Mouse (Mus musculus) CH12.LX (cell line): ENCODE measurements around the gene Col23a1. TPM values are rescaled to one million over a fixed set of nuclear protein-coding genes. Genes with fewer than 3 reads are reported as not detected.

Experiments used
- DNase-seq: peaks from one replicate; pipeline ENCODE4 v3.0.0-alpha.2; 2013; ENCODE audit errors: extremely low read depth
- H3K27ac ChIP-seq: 2 replicates; pipeline ENCODE4 v1.5.1; 2012; ENCODE audit warnings: low read depth, mild to moderate bottlenecking, control low read depth, moderate library complexity; ENCODE audit not compliant: insufficient read depth
- H3K27me3 ChIP-seq: replicated peaks from 2 replicates; pipeline ENCODE3; 2012; ENCODE audit warnings: inconsistent platforms
- H3K36me3 ChIP-seq, 2 experiments: replicated peaks in 1 of 2; 2 replicates each; pipeline versions ENCODE3 to v1.6.1; 2012; ENCODE audit warnings: inconsistent platforms in 1 of 2, low read length in 1 of 2, mild to moderate bottlenecking in 1 of 2, mixed read lengths in 1 of 2, moderate library complexity in 1 of 2; ENCODE audit not compliant: control insufficient read depth in 1 of 2, insufficient read depth in 1 of 2
- H3K4me1 ChIP-seq, 2 experiments: 2 replicates each; pipeline ENCODE4 v1.6.1; 2012; ENCODE audit warnings: inconsistent platforms in 1 of 2, moderate library complexity in 1 of 2; ENCODE audit not compliant: insufficient read depth in 2 of 2, control insufficient read depth in 1 of 2
- H3K4me2 ChIP-seq: 2 replicates; pipeline ENCODE4 v1.6.1; 2012; ENCODE audit warnings: low read depth, mild to moderate bottlenecking, control low read depth; ENCODE audit not compliant: poor library complexity, insufficient read depth, severe bottlenecking
- H3K4me3 ChIP-seq, 3 experiments: fragments of 150-350 bp in 1 of 3; sonication (generic) in 1 of 3; replicated peaks in 1 of 3; 2 replicates each; pipeline versions ENCODE3 to v1.5.1; 2011 to 2012; ENCODE audit warnings: low read depth in 2 of 3, low read length in 2 of 3, mild to moderate bottlenecking in 2 of 3, moderate library complexity in 2 of 3, control low read depth in 1 of 3, improper control_type of control experiment in 1 of 3, inconsistent platforms in 1 of 3, mixed read lengths in 1 of 3; ENCODE audit not compliant: poor library complexity in 1 of 3
- H3K79me2 ChIP-seq: replicated peaks from 2 replicates; pipeline ENCODE4 v1.6.1; 2012; ENCODE audit warnings: mild to moderate bottlenecking, moderate library complexity; ENCODE audit not compliant: control insufficient read depth, poor library complexity, insufficient read depth, severe bottlenecking; ENCODE audit errors: extremely low read depth
- H3K9ac ChIP-seq: 2 replicates; pipeline ENCODE4 v1.6.1; 2012; ENCODE audit warnings: low read depth, mild to moderate bottlenecking, control low read depth, moderate library complexity; ENCODE audit not compliant: insufficient read depth
- H3K9me3 ChIP-seq: replicated peaks from 2 replicates; pipeline ENCODE3; 2012; ENCODE audit warnings: low read length, inconsistent platforms, mixed read lengths
- BHLHE40 ChIP-seq: IDR thresholded peaks from 2 replicates; pipeline ENCODE4 v1.6.1; 2011; ENCODE audit warnings: mild to moderate bottlenecking, low read depth, low read length, improper control_type of control experiment
- JUND ChIP-seq: conservative IDR thresholded peaks from 2 replicates; pipeline ENCODE4 v1.6.1; 2011; ENCODE audit warnings: low read depth, low read length, improper control_type of control experiment
- MAFK ChIP-seq: IDR thresholded peaks from 2 replicates; pipeline ENCODE4 v1.6.1; 2011; ENCODE audit warnings: low read length, improper control_type of control experiment; ENCODE audit not compliant: insufficient replicate concordance
- MXI1 ChIP-seq: IDR thresholded peaks from 2 replicates; pipeline ENCODE4 v1.6.1; 2011; ENCODE audit warnings: mild to moderate bottlenecking, low read depth, low read length, improper control_type of control experiment
- MYC ChIP-seq: IDR thresholded peaks from 2 replicates; pipeline ENCODE4 v1.6.1; 2011; ENCODE audit warnings: low read depth, mild to moderate bottlenecking, improper control_type of control experiment, low read length
- NRF1 ChIP-seq: IDR thresholded peaks from 2 replicates; pipeline ENCODE4 v1.6.1; 2014; ENCODE audit warnings: low read depth, mild to moderate bottlenecking, inconsistent platforms, low read length, improper control_type of control experiment, moderate library complexity
- POLR2AphosphoS2 ChIP-seq: IDR thresholded peaks from 2 replicates; pipeline ENCODE4 v1.6.1; 2011; ENCODE audit warnings: low read depth, low read length, improper control_type of control experiment
- RAD21 ChIP-seq: IDR thresholded peaks from 2 replicates; pipeline ENCODE4 v1.6.1; 2011; ENCODE audit warnings: low read depth, mild to moderate bottlenecking, low read length, improper control_type of control experiment, moderate library complexity
- RCOR1 ChIP-seq: conservative IDR thresholded peaks from 2 replicates; pipeline ENCODE4 v1.6.1; 2012; ENCODE audit warnings: low read depth, mild to moderate bottlenecking, inconsistent platforms, low read length, improper control_type of control experiment
- SMC3 ChIP-seq: IDR thresholded peaks from 2 replicates; pipeline ENCODE4 v1.6.1; 2011; ENCODE audit warnings: low read depth, low read length, improper control_type of control experiment
- TBP ChIP-seq: conservative IDR thresholded peaks from 2 replicates; pipeline ENCODE4 v1.6.1; 2011; ENCODE audit warnings: low read depth, low read length, improper control_type of control experiment
- UBTF ChIP-seq: IDR thresholded peaks from 2 replicates; pipeline ENCODE4 v1.6.1; 2012; ENCODE audit warnings: low read depth, mild to moderate bottlenecking, inconsistent platforms, low read length, improper control_type of control experiment, moderate library complexity
- ZKSCAN1 ChIP-seq: IDR thresholded peaks from 2 replicates; pipeline ENCODE4 v1.6.1; 2012; ENCODE audit warnings: low read depth, inconsistent platforms, low read length, improper control_type of control experiment, borderline replicate concordance
- ZMIZ1 ChIP-seq: IDR thresholded peaks from 2 replicates; pipeline ENCODE4 v1.6.1; 2012; ENCODE audit warnings: low read depth, mild to moderate bottlenecking, inconsistent platforms, low read length, improper control_type of control experiment
- ZNF384 ChIP-seq: IDR thresholded peaks from 2 replicates; pipeline ENCODE4 v1.6.1; 2012; ENCODE audit warnings: low read depth, low read length, improper control_type of control experiment, inconsistent platforms
- dilution Hi-C: fragments of 300-500 bp; cut with MboI; formaldehyde crosslinking; loops from 2 replicates; pipeline ENCODE4 v1.14.3; 2020; ENCODE audit warnings: low sequenced_read_pairs; ENCODE audit not compliant: extremely low pct_unique_long_range_greater_than_20kb, extremely low pct_ligation_motif_present
- in situ Hi-C: fragments of 300-500 bp; cut with MboI; formaldehyde crosslinking; loops from 3 replicates; pipeline ENCODE4 v1.14.3; 2019; ENCODE audit warnings: low sequenced_read_pairs, low pct_ligation_motif_present, low pct_unique_long_range_greater_than_20kb, mixed read lengths
- polyA plus RNA-seq: library from polyadenylated mRNA; unstranded; fragments of >175 nt; gene quantifications from 2 replicates; pipeline ENCODE4 v1.2.1, GENCODE M21; 2012; ENCODE audit warnings: low read depth; ENCODE audit not compliant: insufficient read length
- total RNA-seq, 2 experiments: library from RNA; depleted of rRNA; stranded (reverse); fragments of 300-350 nt in 1 of 2; fragments of >200 nt in 1 of 2; gene quantifications; 2 replicates each; pipeline ENCODE4 v1.2.3; 2012 to 2014

The Col23a1 gene
- total and polyA plus RNA-seq, 3 experiments = 0.04 to 0.20 (median 0.08) TPM

- dilution Hi-C loops = no loop called here
- H3K27ac ChIP-seq = no peak overlapping the region
These were observed 48.7 kb downstream of the Col23a1 start for GRCm38 (mm10) chr11:51338416-51338815.

GRCm38 (mm10) chr11:51341091-51341490 is 51.4 kb downstream of the Col23a1 start:
- H3K27me3 ChIP-seq = peaks cover 92% of the 10 kb centered on the region
- no peak overlapping the region for H3K27ac ChIP-seq
- no peaks in the 10 kb centered on the region for H3K4me1 ChIP-seq
- no peak overlapping the region for H3K9ac ChIP-seq
- DNase-seq = no peak
- H3K4me2 ChIP-seq = no peak overlapping the region
- dilution Hi-C loops = no loop called here
- no peak for TF ChIP-seq POLR2AphosphoS2
- TF ChIP-seq BHLHE40 = 0 out of 2 replicates have a peak, but pooled peaks have one; percentile 26
- no peak overlapping the region for H3K4me3 ChIP-seq
- no peaks in the 10 kb centered on the region for H3K79me2 ChIP-seq
- no peaks in the 10 kb centered on the region for H3K36me3 ChIP-seq
- H3K9me3 ChIP-seq = no peaks in the 10 kb centered on the region
- in situ Hi-C loops = no loop called here

More at GRCm38 (mm10) chr11:51338416-51338815, 48.7 kb downstream of the Col23a1 start:
- H3K9ac ChIP-seq = no peak overlapping the region
- in situ Hi-C loops = no loop called here
- no peak overlapping the region for H3K4me2 ChIP-seq
- no peak overlapping the region for H3K4me3 ChIP-seq
- H3K9me3 ChIP-seq = no peaks in the 10 kb centered on the region
- no peaks in the 10 kb centered on the region for H3K79me2 ChIP-seq
- no peaks in the 10 kb centered on the region for H3K4me1 ChIP-seq
- DNase-seq = no peak
- peaks cover 87% of the 10 kb centered on the region for H3K27me3 ChIP-seq
- H3K36me3 ChIP-seq = no peaks in the 10 kb centered on the region
- TF ChIP-seq SMC3 = no peak
- TF ChIP-seq RAD21 = no peak
- TF ChIP-seq UBTF = no peak
- no peak for TF ChIP-seq ZNF384
- TF ChIP-seq ZKSCAN1 = no peak
- TF ChIP-seq ZMIZ1 = no peak

- H3K4me1 ChIP-seq = no peaks in the 10 kb centered on the region
- H3K79me2 ChIP-seq = no peaks in the 10 kb centered on the region
- no peak overlapping the region for H3K9ac ChIP-seq
- H3K4me3 ChIP-seq = no peak overlapping the region
- H3K9me3 ChIP-seq = no peaks in the 10 kb centered on the region
- no peaks in the 10 kb centered on the region for H3K36me3 ChIP-seq
- TF ChIP-seq BHLHE40 (no peak), MAFK (no peak), SMC3 (no peak), NRF1 (no peak), MXI1 (no peak), ZKSCAN1 (no peak), RCOR1 (no peak), POLR2AphosphoS2 (no peak), MYC (no peak), JUND (no peak), TBP (no peak)
- in situ Hi-C loops (no loop called here), dilution Hi-C loops (no loop called here)
- H3K27ac ChIP-seq = no peak overlapping the region
- no peak overlapping the region for H3K4me2 ChIP-seq
- no peak for DNase-seq
- H3K27me3 ChIP-seq = peaks cover 89% of the 10 kb centered on the region
These were observed 53.1 kb downstream of the Col23a1 start for GRCm38 (mm10) chr11:51342776-51343175.
